Mouse (Mus musculus): ENCODE data around the gene Brwd3. TPM values are rescaled to one million over a fixed set of nuclear protein-coding genes. Genes with fewer than 3 reads are reported as not detected.

The Brwd3 gene
- 1.0 TPM for polyA plus RNA-seq (2014; fragmentation: Illumina TruSeq; extraction: RNeasy Lipid Tissue Mini Kit (QIAGEN cat#74804); ENCODE audit: insufficient read depth, low read depth, low replicate concordance)

DNA sequence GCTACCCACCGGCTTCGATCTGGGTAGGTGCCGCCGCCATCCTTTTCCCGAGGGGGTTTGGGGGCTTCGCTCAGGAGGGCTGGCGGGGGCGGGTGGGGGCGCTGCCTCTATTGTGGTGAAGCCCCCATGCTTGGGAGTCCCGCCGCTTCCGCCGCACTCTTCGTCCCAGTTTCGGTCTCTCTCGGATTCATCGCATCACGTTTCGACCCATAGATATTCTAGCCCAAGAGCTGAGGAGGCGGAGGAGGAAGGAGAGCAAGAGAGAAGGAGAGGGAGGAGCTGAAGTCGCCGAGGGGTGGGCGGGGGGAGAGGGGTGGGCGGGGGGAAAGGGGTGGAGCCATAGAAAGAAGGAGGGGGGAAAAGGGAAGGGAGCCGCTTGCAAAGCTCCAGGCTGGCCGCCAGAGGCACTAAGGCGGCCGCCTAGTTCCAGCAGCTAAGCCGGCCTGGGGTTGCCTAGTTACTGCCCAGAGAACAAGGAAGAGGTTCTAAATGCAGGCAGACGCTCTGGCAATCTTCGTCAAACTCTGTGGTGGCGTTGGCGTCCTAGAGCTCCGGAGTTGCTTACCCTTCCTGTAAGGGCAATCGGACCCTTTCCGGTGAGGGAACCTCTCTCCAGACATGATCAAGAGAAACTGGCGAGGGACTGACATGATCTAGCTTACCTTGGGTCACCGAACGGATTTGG lies at the start of gene Brwd3:
Gene Brwd3 (minus strand): TSS at position 283 of the 685 bp plus-strand sequence.

Other genes with a start within 250 kb of the Brwd3 start
- gene Gm379, start 169.5 kb downstream of the Brwd3 start, polyA plus RNA-seq (2014; fragmentation: Illumina TruSeq; extraction: RNeasy Lipid Tissue Mini Kit (QIAGEN cat#74804); ENCODE audit: insufficient read depth, low read depth, low replicate concordance) = not detected
- 20.8 TPM for gene Hmgn5, start 179.0 kb upstream of the Brwd3 start, polyA plus RNA-seq (2014; fragmentation: Illumina TruSeq; extraction: RNeasy Lipid Tissue Mini Kit (QIAGEN cat#74804); ENCODE audit: insufficient read depth, low read depth, low replicate concordance)

All from lung, adult 10 weeks (tissue).